In the genomic region with DNA sequence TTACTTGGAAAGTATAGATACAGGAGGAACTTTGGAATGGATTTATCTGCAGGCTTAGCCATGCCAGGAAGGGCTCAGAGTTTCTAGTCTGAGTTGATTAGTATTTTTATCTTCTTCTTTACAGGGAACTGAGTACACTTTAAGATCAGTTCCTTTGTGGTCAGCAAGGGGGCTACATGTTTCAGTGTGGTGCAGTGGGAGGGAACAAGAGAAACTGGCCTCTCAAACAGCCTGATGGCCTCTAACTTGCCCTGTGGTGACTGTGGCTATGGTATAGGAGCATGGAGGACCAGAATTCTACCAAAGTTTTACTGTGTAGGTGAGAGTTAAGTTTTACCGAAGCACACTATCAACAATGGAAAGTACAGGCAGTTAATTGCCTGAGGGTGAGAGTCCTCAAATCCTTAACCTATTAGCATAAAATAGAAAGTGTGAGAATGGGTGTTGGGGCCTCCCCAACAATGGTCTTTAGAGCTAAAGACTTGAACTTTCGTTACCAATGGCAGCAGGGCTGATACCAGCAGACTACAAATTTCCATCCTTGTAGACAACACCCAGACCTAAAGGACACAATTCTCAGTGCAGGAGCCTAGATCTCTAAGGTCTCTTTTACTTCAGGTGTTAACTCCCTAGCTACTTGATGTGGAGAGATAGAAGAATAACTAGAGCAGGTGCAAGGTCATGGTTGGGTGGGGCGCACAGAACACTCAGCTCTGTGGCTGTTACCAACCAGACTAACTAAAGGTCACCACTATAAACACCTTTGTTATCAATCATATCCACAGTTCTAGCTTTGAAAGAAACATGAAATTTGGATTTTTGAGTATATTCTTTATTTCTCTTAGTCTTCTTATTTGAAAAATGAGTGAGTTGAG, we compare ENCODE assay signal across 1 mouse cellular context.
A peak's percentile ranks its signal among the peaks of the same experiment; 100 is the strongest.
TF ChIP-seq lines count a peak whose summit lies in the region.

No protein-coding gene starts in this region.

TF ChIP-seq in CH12.LX, 34 proteins besides CTCF, POLR2A, EP300 and RAD21 (continued from another document):
- no peak for TF ChIP-seq UBTF (IDR thresholded peaks at IDR 0.05; ENCODE audit: low read depth, low read length)
- TF ChIP-seq MXI1 (IDR thresholded peaks at IDR 0.05; ENCODE audit: low read depth, low read length) = no peak
- TF ChIP-seq JUND (conservative IDR thresholded peaks at IDR 0.05; ENCODE audit: low read depth, low read length) = peak; percentile 37; the same call in 1 of the 2 replicates
- no peak for TF ChIP-seq ZNF384 (IDR thresholded peaks at IDR 0.05; ENCODE audit: low read depth, low read length)
- no peak for TF ChIP-seq CHD2 (IDR thresholded peaks at IDR 0.05; ENCODE audit: low read length)
- peak; percentile 67; the same call in 1 of the 2 replicates for TF ChIP-seq MEF2A (IDR thresholded peaks at IDR 0.05; ENCODE audit: borderline replicate concordance, low read depth, low read length)
- no peak; the same call in 1 of the 2 replicates for TF ChIP-seq TCF12 (IDR thresholded peaks at IDR 0.05; ENCODE audit: low read depth, low read length)
- 0 out of 2 replicates have a peak, but pooled peaks have one; percentile 10 for TF ChIP-seq ELF1 (IDR thresholded peaks at IDR 0.05; ENCODE audit: low read depth, low read length)
- no peak for TF ChIP-seq KAT2A (IDR thresholded peaks at IDR 0.05; ENCODE audit: insufficient replicate concordance, low read length)
- peak; percentile 62; the same call in 1 of the 2 replicates for TF ChIP-seq IRF4 (IDR thresholded peaks at IDR 0.05; ENCODE audit: low read depth, low read length)
- peak; percentile 27 for TF ChIP-seq ETS1 (conservative IDR thresholded peaks at IDR 0.05; ENCODE audit: low read depth, low read length)
- TF ChIP-seq ZC3H11A (IDR thresholded peaks at IDR 0.05; ENCODE audit: low read depth, low read length) = no peak
- TF ChIP-seq PAX5 (IDR thresholded peaks at IDR 0.05; ENCODE audit: low read length) = no peak
- 0 out of 2 replicates have a peak, but pooled peaks have one; percentile 23 for TF ChIP-seq NELFE (IDR thresholded peaks at IDR 0.05; ENCODE audit: low read depth, low read length)
- TF ChIP-seq JUN (IDR thresholded peaks at IDR 0.05; ENCODE audit: insufficient read depth, low read depth, low read length) = no peak
- no peak for TF ChIP-seq ZKSCAN1 (IDR thresholded peaks at IDR 0.05; ENCODE audit: borderline replicate concordance, low read depth, low read length)
- no peak for TF ChIP-seq USF2 (conservative IDR thresholded peaks at IDR 0.05; ENCODE audit: low read depth, low read length)
- TF ChIP-seq BHLHE40 (IDR thresholded peaks at IDR 0.05; ENCODE audit: low read depth, low read length) = peak; percentile 49
- TF ChIP-seq MAFK (IDR thresholded peaks at IDR 0.05; ENCODE audit: insufficient replicate concordance, low read length) = 0 out of 2 replicates have a peak, but pooled peaks have one; percentile 17
- TF ChIP-seq MAZ (IDR thresholded peaks at IDR 0.05; ENCODE audit: low read depth, low read length) = peak; percentile 89
- TF ChIP-seq GABPA (IDR thresholded peaks at IDR 0.05; ENCODE audit: insufficient replicate concordance, low read depth, low read length) = no peak
- 0 out of 2 replicates have a peak, but pooled peaks have one; percentile 33 for TF ChIP-seq RCOR1 (conservative IDR thresholded peaks at IDR 0.05; ENCODE audit: low read depth, low read length)
- no peak for TF ChIP-seq POLR2AphosphoS2 (IDR thresholded peaks at IDR 0.05; ENCODE audit: low read depth, low read length)
- peak; percentile 7; the same call in 1 of the 2 replicates for TF ChIP-seq SMC3 (IDR thresholded peaks at IDR 0.05; ENCODE audit: low read depth, low read length)
- TF ChIP-seq HCFC1 (IDR thresholded peaks at IDR 0.05; ENCODE audit: low read depth, low read length) = no peak
- TF ChIP-seq NRF1 (IDR thresholded peaks at IDR 0.05; ENCODE audit: low read depth, low read length) = 0 out of 2 replicates have a peak, but pooled peaks have one; percentile 7
- TF ChIP-seq E2F4 (IDR thresholded peaks at IDR 0.05; ENCODE audit: insufficient replicate concordance, low read depth, low read length) = no peak
- 0 out of 2 replicates have a peak, but pooled peaks have one; percentile 43 for TF ChIP-seq MYC (IDR thresholded peaks at IDR 0.05; ENCODE audit: low read depth, low read length)
- TF ChIP-seq MAX (IDR thresholded peaks at IDR 0.05; ENCODE audit: low read length) = no peak
- TF ChIP-seq TBP (conservative IDR thresholded peaks at IDR 0.05; ENCODE audit: low read depth, low read length) = no peak
- TF ChIP-seq USF1 (IDR thresholded peaks at IDR 0.05; ENCODE audit: low read depth, low read length) = no peak
